Mouse (Mus musculus): ENCODE data around the gene Gsx2.
A peak's percentile ranks its signal among the peaks of the same experiment; 100 is the strongest.

The Gsx2 gene

DNA sequence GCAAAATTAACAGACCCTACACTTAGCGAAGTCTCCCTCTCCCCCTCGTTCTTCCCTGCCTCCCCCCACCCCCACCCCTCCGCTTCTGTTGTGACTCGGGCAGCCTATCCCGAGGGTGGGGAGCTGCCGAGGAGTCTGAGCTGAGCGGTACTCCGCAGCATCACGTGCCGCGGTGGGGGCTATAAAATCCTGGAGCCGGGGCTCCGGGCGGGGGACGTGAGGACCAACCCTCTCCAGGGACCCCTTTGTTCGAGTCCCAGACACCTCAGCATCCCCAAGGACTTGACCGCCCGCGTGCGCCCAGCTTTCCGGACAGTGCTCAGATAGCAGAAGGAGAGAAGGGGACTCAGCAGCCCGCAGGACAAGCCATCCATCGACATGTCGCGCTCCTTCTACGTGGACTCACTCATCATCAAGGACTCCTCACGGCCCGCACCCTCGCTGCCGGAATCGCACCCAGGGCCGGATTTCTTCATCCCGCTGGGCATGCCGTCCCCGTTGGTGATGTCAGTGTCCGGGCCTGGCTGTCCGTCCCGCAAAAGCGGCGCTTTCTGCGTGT, at the start of gene Gsx2:
Gene Gsx2, plus strand, starts transcription at position 219 of the 559 bp plus-strand sequence.
- no peak for DNase-seq

DNA sequence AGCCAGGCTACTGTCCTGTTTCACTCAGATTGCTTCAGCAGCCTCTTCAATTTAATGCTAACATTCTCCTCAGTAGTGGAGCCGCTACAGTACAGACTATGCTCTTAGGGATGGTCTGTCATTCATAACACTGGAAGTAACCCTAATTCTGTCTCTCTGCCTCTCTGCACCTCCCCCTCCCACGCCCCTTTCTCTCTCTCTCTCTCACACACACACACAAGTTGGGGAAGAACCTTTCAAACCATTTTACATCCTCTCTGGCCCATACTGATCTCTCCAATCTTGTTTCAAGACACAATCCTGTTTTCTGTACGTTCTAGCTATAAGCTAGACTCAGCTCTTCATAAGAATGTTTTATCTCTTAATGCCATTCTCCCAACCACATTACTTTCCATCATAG, 39.9 kb upstream of the Gsx2 start:
- DNase-seq: no peak

DNA sequence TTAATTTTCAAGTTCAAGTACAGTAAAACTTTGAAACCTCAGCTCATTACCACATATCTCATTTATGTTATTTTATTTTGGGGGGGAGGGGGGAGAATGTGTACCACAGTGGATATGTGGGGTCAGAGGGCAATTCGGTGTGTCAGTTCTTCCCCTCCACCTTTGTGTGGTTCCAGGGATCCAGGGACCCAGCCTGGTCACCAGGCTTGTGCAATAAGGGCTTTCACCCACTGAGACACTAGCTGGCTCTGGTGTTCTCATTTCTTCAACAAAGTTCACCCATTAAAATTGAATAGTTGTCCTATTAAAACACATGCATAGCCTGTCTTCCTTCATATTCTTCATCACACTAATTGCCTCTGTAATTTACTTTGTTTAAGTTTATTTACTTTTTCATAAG, 36.1 kb upstream of the Gsx2 start:
- no peak for DNase-seq

- DNase-seq: no peak
These were observed 32.4 kb upstream of the Gsx2 start for GRCm38 (mm10) chr5:75043011-75043445.

DNA sequence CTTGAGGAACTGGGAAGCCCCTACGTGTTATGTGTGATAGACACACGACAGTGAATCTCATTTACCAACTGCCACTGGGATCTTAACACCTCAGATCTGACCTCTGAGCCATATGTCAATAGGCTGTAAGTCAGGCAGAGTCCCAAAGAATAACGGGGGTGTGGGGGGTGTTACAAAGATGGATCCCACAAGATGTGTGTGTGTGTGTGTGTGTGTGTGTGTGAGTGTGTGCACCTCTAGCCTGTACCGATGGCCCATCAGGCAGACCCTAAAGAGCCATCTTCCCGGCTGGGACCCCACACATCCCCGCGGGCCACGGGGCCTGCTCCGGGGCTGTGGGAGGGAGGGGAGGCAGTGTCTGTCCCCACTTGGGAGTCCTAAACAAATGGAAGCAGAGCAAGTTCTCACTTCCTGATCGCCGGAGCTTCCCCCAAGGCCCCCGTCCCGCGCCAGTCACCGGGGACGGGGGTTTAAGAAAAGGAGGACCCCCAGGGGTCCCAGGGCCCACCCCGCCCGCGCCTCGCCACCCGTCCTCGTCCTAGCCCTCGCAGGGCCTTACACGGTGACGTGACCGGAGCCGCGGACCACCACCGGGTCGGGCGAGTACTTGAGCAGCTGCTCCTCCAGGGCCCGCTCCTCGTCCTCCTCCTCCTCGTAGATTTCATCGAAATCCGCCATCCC, 31.6 kb upstream of the Gsx2 start:
- peak; percentile 42 for DNase-seq

GRCm38 (mm10) chr5:75044310-75044904, 31.0 kb upstream of the Gsx2 start, which contains the start of gene Chic2:
TSS of gene Chic2 (minus strand) at chr5:75044774.
- peak; percentile 79 for DNase-seq

DNA sequence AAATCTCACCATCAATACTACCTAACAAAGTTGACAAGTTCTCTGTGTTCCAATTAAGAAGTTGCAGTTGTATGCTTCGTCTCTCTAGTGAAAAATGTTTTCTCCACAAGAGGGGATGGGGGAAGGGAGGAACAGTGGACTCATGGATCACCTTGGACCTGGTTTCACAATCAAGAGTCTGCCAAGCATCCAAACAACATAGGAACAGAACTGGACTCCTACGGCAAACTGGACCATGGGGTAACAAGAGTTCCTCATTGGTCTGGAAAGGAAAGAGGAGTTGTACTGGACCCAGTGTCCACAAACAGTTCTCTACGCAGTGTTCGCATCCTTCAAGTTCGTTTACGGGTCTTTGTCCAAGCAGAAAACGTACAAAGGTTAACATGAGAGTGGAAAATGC, 30.0 kb upstream of the Gsx2 start:
- DNase-seq: no peak

DNA sequence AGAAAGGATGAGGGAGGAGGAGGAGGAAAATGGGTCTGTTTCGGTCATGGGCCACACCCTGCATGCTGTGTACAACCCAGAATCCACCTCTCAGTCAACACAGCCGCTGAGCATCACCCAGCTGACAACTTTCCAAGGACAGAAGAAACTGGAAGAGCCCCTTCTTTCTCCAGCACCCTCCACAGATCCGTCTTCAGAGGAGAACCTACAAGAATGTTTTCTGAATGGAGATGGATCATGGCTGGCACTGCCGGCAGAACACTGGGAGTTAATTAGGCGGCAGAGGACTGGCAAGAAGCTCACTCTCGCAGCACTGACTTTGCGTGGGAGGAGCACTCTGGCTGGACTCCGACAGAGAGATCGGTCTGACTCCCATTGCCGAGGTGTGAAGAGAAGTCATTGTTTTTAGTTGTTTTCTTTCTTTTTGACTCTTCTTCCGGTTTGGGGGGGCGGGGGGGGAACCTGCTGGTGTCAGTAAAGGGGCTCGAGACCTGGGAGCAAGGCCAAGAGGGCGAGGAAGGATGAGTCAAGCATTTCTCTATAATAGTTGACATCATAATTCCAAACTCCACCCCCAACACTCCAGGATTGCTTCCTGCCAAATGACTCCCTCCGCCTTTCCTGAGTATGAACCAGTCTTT, 28.6 kb upstream of the Gsx2 start:
- peak; percentile 21 for DNase-seq

GRCm38 (mm10) chr5:75051109-75051508, 24.3 kb upstream of the Gsx2 start:
- DNase-seq: no peak

DNA sequence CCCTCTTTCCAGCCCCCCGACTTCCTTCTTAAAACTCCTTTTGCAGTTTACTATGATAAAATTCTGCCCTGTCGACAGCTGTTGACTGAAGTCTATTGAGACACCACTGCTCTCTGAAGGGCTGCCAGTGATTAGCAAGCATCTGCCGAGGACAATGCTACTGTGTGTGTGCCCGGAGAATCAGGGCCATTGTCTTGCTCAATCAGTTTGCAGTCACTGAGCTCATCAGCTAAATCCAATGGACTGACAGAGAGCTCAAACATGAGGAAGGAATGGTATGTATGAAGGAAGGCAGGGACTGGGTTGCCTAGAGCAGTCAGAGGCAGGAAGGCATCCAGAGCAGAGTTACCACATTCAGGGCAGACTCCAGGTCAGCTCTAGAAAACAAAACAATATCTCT, 12.2 kb upstream of the Gsx2 start:
- DNase-seq: no peak

DNA sequence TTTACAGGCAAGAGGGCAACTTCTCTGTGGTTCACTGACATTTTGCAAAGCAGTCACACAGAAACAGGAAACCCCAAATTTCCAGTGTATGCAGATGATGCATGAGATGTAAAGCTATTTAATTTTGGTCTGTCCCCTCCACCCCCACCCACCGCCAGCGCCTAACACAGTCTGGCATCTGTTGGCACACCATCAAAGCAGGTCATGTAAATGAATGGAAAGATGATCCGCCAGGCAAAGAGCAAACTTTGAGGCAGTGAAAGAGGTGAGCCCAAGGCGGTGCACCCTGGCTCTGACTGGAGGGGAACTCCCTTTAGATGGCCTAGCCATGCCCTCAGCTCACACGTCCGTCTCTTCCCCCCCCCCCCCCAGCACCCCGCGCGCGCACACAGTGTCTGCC, 8.7 kb upstream of the Gsx2 start:
- no peak for DNase-seq

- no peak for DNase-seq
These were observed 8.2 kb upstream of the Gsx2 start for GRCm38 (mm10) chr5:75067125-75067756.

- DNase-seq: no peak
These were observed 5.3 kb upstream of the Gsx2 start for GRCm38 (mm10) chr5:75070132-75070531.

DNA sequence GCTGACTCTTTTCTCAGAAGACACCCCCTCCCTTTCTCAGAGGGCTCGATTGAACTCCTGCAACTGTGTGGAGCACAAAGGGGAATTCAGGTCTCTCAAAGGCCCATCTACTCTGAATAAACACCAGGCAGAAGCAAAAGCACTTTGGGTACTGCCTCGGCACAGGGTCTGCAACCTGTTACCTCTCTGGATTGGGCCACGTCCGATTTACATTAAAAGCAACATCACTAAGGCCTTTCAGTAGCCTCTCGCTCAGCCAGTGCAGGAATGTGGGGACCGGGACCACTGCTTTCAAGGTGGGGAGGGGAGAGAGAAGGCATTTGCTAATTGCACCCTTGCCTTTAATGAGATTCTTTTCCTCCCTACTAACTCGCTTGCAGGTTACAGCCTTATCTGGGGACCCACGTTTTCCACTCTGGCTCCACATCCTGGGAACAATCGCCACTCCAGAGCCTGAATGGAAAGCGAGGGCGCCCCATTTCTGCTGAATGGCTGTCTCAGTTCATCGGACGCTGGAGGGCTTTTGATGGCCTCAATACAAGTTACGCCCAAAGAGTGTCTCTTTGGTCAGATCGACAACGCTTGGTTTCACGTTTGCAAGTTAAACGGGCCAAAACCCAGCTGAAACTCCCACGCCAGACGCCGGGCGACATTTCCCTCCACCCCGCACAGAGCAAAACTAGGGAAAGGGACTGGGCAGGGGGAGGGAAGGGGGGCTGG, 4.6 kb upstream of the Gsx2 start:
- no peak for DNase-seq

DNA sequence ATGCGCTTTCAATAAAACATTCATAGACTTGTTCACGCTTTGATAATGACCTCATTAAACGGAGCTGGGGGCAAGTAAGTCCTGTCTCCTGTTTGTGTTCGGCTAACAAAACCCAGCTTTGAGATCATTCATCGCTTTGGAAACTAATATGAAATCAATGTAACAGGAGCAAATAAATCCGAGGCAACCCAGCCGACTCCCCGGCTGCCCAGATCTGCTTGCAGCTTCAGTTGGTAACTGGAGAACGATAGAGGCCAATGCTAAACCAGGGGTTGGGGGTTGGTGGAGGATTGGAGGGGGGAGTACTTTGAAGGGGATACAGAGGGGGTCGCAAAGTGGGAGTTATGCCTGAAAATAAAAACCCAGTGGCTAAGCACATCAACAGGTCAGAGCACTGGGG, 3.5 kb upstream of the Gsx2 start:
- DNase-seq: no peak

DNA sequence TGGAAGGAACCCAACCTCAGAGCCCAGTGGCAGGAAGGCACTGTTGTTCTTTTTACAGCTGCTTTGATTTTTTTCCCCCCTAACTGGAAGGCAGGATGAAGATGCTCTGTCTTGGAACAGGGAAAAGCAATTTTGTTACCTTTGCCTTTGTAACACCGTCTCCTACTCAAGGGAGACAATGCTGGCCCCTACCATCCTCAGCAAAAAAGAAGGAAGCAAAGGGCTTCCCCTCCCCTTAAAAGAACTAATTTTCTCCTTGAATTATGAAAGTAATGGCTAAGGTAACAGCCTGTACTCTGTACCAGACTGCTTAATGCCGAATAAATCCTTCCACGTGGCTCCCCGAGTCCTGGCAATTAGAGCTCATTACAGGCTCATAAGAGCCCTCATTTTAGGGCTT, 2.9 kb upstream of the Gsx2 start:
- DNase-seq: no peak

DNA sequence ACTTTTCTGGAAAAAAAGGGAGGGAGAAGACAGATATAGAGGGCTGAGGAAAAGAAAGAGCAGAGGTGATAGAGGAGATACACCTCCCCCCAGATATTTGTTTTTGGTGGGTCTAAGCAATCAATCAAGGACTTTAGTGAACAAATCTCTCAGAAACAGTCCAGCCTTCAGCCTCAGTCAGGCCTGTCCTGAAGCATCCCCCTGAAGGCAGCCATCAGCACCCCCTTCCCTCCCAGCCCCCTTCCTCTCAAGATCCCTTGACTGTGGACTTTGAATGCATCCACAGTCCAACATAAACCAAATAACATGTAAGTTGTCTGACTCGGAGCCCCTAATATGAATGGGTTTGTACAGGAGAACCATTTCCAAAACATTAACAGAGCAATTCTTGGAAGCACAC, 2.2 kb upstream of the Gsx2 start:
- no peak for DNase-seq

- no peak for DNase-seq
These were observed 1.7 kb upstream of the Gsx2 start for GRCm38 (mm10) chr5:75073684-75074083.

- no peak for DNase-seq
These were observed 1.3 kb upstream of the Gsx2 start for GRCm38 (mm10) chr5:75074132-75074531.

GRCm38 (mm10) chr5:75074537-75075382, 641 bp upstream of the Gsx2 start:
- no peak for DNase-seq

DNA sequence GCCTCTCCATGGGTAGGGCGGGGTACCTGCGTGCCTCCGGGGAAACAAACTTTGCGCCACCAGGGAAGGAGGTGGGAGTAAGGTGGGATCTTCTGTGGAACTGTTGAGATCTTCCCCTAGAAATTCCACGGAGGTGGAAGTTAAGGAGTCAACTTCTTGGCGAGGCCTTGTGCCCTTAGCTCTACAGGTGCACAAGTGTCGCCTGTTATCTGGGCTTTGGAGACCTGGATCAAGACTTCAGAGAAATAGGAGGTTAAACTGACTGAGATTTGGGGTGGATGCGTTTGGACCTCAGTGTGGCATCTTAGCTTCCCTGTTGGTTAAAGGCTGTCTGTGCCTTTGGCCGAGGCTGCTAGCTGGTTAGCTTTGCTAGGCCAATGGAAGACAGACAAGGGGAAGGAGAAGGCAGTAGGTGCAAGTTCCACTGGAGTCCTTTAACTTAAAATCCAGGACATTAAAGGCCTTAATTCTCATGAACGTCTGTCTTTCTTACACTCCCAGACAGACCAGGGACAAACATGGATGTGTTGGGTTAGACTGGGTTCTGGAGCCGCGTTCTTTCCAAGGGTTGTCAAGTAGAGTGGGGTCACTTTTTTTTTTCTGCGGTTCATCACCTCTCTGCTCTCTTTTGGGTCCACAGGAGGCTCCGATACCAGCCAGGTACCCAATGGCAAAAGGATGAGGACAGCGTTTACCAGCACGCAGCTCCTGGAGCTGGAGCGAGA, 1.1 kb downstream of the Gsx2 start:
- DNase-seq: no peak

All from cerebellum, adult 8-10 months (tissue).